Mouse (Mus musculus) lung, embryonic 14.5 days (tissue): ENCODE measurements around the gene Plekhh1. TPM values are rescaled to one million over a fixed set of nuclear protein-coding genes. Genes with fewer than 3 reads are reported as not detected.

Experiments used
- ATAC-seq: fragments of 200-750 bp; cut with Nextera tagmentation; 2 replicates; pipeline ENCODE4 v1.8.0; 2017; ENCODE audit warnings: mild to moderate bottlenecking, moderate TSS enrichment, moderate library complexity; ENCODE audit not compliant: insufficient read depth
- DNase-seq: peaks from one replicate; pipeline ENCODE4 v3.0.0-alpha.2; 2015
- H3K27ac ChIP-seq: fragments of 300-500 bp; sonication (generic); 2 replicates; pipeline ENCODE4 v1.5.1; 2014; ENCODE audit warnings: low read depth, mild to moderate bottlenecking, moderate library complexity
- H3K27me3 ChIP-seq: fragments of 300-500 bp; sonication (generic); 2 replicates; pipeline ENCODE4 v1.6.1; 2014; ENCODE audit warnings: low read length, control low read depth; ENCODE audit not compliant: insufficient read depth
- H3K36me3 ChIP-seq: fragments of 300-500 bp; sonication (generic); 2 replicates; pipeline ENCODE4 v1.6.1; 2014; ENCODE audit warnings: control low read depth; ENCODE audit not compliant: insufficient read depth
- H3K4me1 ChIP-seq: fragments of 300-500 bp; sonication (generic); 2 replicates; pipeline ENCODE4 v1.6.1; 2014; ENCODE audit warnings: antibody characterized with exemption, control low read depth; ENCODE audit not compliant: insufficient read depth
- H3K4me2 ChIP-seq: fragments of 300-500 bp; sonication (generic); 2 replicates; pipeline ENCODE4 v1.6.1; 2014; ENCODE audit warnings: mild to moderate bottlenecking
- H3K4me3 ChIP-seq: fragments of 300-500 bp; sonication (generic); 2 replicates; pipeline ENCODE4 v1.5.1; 2014; ENCODE audit warnings: low read depth, low read length
- H3K9ac ChIP-seq: fragments of 300-500 bp; sonication (generic); 2 replicates; pipeline ENCODE4 v1.6.1; 2014
- H3K9me3 ChIP-seq: fragments of 300-500 bp; sonication (generic); 2 replicates; pipeline ENCODE4 v1.6.1; 2016; ENCODE audit warnings: low read depth, low read length, control low read depth
- CTCF ChIP-seq: IDR thresholded peaks from 2 replicates; pipeline ENCODE4 v1.5.1; 2016; ENCODE audit warnings: antibody characterized with exemption, low read depth
- WGBS: fragments of 180-500 bp; shearing (Covaris S2); extraction: QIAGEN DNeasy Blood & Tissue Kit; methylation state at CpG from one replicate; pipeline ENCODE4 v1.1.7; 2014; 5-methylcytosine and 5-hydroxymethylcytosine counted together
- polyA plus RNA-seq: library from polyadenylated mRNA; unstranded; fragments of >200 nt; fragmentation: Nextera tagmentation; extraction: Ambion mirVana; gene quantifications from 2 replicates; pipeline ENCODE4 v1.2.1, GENCODE M21; 2014

Plekhh1 gene
- polyA plus RNA-seq, result 3.9 and 5.2 TPM in 2 replicates

GRCm38 (mm10) chr12:79028911-79029861 is at the start of gene Plekhh1:
TSS of gene Plekhh1 (plus strand) at chr12:79029163.
- no peaks in the 10 kb centered on the region for H3K27me3 ChIP-seq
- H3K9ac ChIP-seq, result peak within 1 kb of the TSS; percentile 90
- DNase-seq (peak; percentile 85), ATAC-seq (peak; percentile 96)
- WGBS, result under 1% methylated on average over 73 of the region's 80 CpGs
- H3K4me2 ChIP-seq, result peak within 1 kb of the TSS; percentile 95
- no peaks in the 10 kb centered on the region for H3K36me3 ChIP-seq
- peak within 1 kb of the TSS; percentile 73 for H3K4me3 ChIP-seq
- H3K9me3 ChIP-seq, result no peaks in the 10 kb centered on the region
- H3K27ac ChIP-seq, result 0 out of 2 replicates have a peak within 1 kb of the TSS, but pooled peaks have one; percentile 31
- no peak for TF ChIP-seq CTCF
- no peaks in the 10 kb centered on the region for H3K4me1 ChIP-seq

GRCm38 (mm10) chr12:78980683-78981091 is 48.3 kb upstream of the Plekhh1 start:
- ATAC-seq, result no peak
- Histone ChIP-seq H3K36me3 (no peaks in the 10 kb centered on the region), H3K9ac (no peak overlapping the region), H3K4me2 (no peak overlapping the region), H3K4me3 (no peak overlapping the region), H3K27me3 (no peaks in the 10 kb centered on the region), H3K9me3 (no peaks in the 10 kb centered on the region), H3K27ac (no peak overlapping the region), H3K4me1 (no peaks in the 10 kb centered on the region)
- TF ChIP-seq CTCF, result no peak
- peak; percentile 41 for DNase-seq
- 71% methylated on average over 5 of the region's 5 CpGs for WGBS

GRCm38 (mm10) chr12:78981131-78981530 is 47.8 kb upstream of the Plekhh1 start:
- H3K4me3 ChIP-seq, result no peak overlapping the region
- H3K9me3 ChIP-seq, result no peaks in the 10 kb centered on the region
- DNase-seq, result no peak
- H3K4me1 ChIP-seq, result no peaks in the 10 kb centered on the region
- no peaks in the 10 kb centered on the region for H3K27me3 ChIP-seq
- no peak overlapping the region for H3K4me2 ChIP-seq
- TF ChIP-seq CTCF, result no peak
- no peak overlapping the region for H3K27ac ChIP-seq
- no peaks in the 10 kb centered on the region for H3K36me3 ChIP-seq
- ATAC-seq, result no peak
- H3K9ac ChIP-seq, result no peak overlapping the region
- WGBS, result 74% methylated on average over 2 of the region's 2 CpGs

- Histone ChIP-seq H3K9me3 (no peaks in the 10 kb centered on the region), H3K27ac (peak overlapping the region; percentile 45), H3K4me3 (no peak overlapping the region), H3K36me3 (no peaks in the 10 kb centered on the region), H3K4me2 (no peak overlapping the region), H3K27me3 (no peaks in the 10 kb centered on the region), H3K9ac (no peak overlapping the region), H3K4me1 (no peaks in the 10 kb centered on the region)
- ATAC-seq, result no peak
- no peak for TF ChIP-seq CTCF
- DNase-seq, result peak; percentile 5
- 54% methylated on average over 9 of the region's 9 CpGs for WGBS
Observed at GRCm38 (mm10) chr12:78981938-78982825, 46.8 kb upstream of the Plekhh1 start.

- H3K27ac ChIP-seq, result peak overlapping the region; percentile 18; the same call in 1 of the 2 replicates
- no peak overlapping the region for H3K4me2 ChIP-seq
- WGBS, result 44% methylated on average over 9 of the region's 9 CpGs
- ATAC-seq (peak; percentile 67), DNase-seq (peak; percentile 68)
- H3K27me3 ChIP-seq, result no peaks in the 10 kb centered on the region
- H3K4me1 ChIP-seq, result no peaks in the 10 kb centered on the region
- no peaks in the 10 kb centered on the region for H3K36me3 ChIP-seq
- H3K9ac ChIP-seq, result no peak overlapping the region
- H3K9me3 ChIP-seq, result no peaks in the 10 kb centered on the region
- TF ChIP-seq CTCF, result no peak
- H3K4me3 ChIP-seq, result no peak overlapping the region
Observed at GRCm38 (mm10) chr12:78983296-78984034, 45.5 kb upstream of the Plekhh1 start.

- ATAC-seq, result peak; percentile 36; the same call in 1 of the 2 replicates
- no peak overlapping the region for H3K9ac ChIP-seq
- no peak for TF ChIP-seq CTCF
- 46% methylated on average over 3 of the region's 3 CpGs for WGBS
- DNase-seq, result peak; percentile 52
- no peaks in the 10 kb centered on the region for H3K36me3 ChIP-seq
- H3K4me2 ChIP-seq, result no peak overlapping the region
- H3K9me3 ChIP-seq, result no peaks in the 10 kb centered on the region
- H3K4me3 ChIP-seq, result no peak overlapping the region
- peak overlapping the region; percentile 8; the same call in 1 of the 2 replicates for H3K27ac ChIP-seq
- H3K27me3 ChIP-seq, result no peaks in the 10 kb centered on the region
- no peaks in the 10 kb centered on the region for H3K4me1 ChIP-seq
Observed at GRCm38 (mm10) chr12:78984035-78984432, 44.9 kb upstream of the Plekhh1 start.
